Mouse (Mus musculus): ENCODE measurements at regions not wholly inside any gene's neighbourhood (a gene's known extent, or its start where the extent isn't known, plus 50 kb on each side); places are given as distances from the start of the nearest gene placed in this dataset.

DNA sequence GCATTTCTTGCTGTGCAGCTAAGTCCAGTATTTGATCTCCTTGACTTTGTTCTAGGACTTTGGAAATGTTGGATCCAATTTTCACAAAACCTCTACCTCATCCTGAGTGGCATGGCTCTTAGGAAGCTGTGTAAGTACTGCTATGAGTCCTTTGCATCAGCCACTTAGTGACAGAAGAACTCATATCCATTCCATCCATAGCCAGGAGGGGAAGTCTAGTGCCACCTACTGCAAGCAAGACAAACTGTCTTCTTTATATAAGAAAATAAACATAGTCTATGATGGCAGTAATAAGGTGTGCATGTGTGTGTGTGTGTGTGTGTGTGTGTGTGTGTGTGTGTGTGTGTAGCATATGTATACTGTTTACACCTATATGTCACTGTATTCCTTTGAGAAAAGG is 489.9 kb downstream of the Adra2a start:
- peak; percentile 29; the same call in 1 of the 2 replicates for TF ChIP-seq CTCF (IDR thresholded peaks at IDR 0.05; ENCODE audit: borderline replicate concordance, extremely low read depth, insufficient read depth, insufficient read length)
- TF ChIP-seq POLR2A (IDR thresholded peaks at IDR 0.05; ENCODE audit: borderline replicate concordance, extremely low read depth, insufficient read depth, insufficient read length, poor library complexity, severe bottlenecking): no peak

DNA sequence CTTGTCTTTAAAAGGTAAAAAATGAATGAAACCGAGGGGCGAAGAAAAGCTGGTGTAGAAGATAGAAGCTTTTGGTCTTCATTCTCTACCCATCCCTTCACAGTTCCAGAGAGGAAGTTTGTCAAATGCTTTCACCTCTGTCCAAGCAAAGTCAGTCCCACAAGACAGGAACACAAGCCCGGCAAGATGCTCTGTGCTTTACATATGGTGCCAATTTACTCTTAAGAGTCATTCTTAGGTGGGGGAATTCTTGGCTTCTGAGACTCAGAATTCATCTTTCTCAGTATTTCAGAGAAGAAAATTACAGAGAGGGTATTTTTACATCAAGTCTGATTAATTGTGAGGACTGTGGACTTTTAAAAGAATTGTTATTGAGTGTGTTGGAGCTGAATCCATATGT is 511.4 kb downstream of the Adra2a start:
- DNase-seq (ENCODE audit: low read depth): no peak
- no peak for TF ChIP-seq POLR2A (IDR thresholded peaks at IDR 0.05; ENCODE audit: borderline replicate concordance, extremely low read depth, insufficient read depth, insufficient read length, poor library complexity, severe bottlenecking)
- no peak for TF ChIP-seq CTCF (IDR thresholded peaks at IDR 0.05; ENCODE audit: borderline replicate concordance, extremely low read depth, insufficient read depth, insufficient read length)

More for the DNA sequence above, 489.9 kb downstream of the Adra2a start:
- DNase-seq (ENCODE audit: low read depth): peak; percentile 50

DNA sequence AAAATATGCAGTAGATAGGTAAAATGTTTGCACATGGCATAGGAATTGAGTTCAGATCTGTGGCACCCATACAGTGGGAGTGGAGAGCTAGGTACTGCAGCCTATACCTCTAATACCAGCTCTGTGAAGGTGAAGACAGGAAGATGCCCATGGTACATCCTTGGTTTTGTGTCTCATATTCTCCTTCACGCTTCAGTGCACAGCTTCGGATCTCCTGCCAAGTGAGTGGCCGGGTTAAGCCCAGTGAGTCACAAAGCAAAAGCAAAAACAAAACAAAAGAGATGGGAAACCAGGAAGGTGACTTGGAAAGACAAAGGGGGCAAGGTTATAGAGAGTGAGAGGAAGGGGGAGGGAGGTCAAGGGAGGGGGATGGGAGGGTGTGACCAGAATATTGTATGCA is 514.0 kb downstream of the Adra2a start:
- no peak for DNase-seq (ENCODE audit: low read depth)
- TF ChIP-seq CTCF (IDR thresholded peaks at IDR 0.05; ENCODE audit: borderline replicate concordance, extremely low read depth, insufficient read depth, insufficient read length) (no peak), POLR2A (IDR thresholded peaks at IDR 0.05; ENCODE audit: borderline replicate concordance, extremely low read depth, insufficient read depth, insufficient read length, poor library complexity, severe bottlenecking) (no peak)

DNA sequence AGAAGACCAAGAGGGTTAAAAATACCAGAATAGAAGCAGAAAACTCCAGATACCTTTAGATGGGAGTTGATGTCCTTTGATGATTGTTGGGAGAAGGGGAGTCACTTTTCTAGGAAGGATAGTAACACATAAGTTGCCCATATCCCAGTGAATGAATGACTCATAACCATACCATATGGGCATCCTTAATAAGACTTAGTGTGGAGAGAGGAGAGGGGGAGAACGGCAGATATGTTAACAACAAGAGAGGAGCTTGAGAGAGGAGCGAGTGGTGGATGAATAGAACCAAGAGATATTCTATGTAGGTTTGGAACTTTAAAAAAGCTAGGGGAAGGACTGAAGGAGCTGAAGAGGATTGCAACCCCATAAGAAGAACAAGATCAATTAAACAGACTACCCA is 539.6 kb downstream of the Adra2a start:
- TF ChIP-seq CTCF (IDR thresholded peaks at IDR 0.05; ENCODE audit: borderline replicate concordance, extremely low read depth, insufficient read depth, insufficient read length) (no peak), POLR2A (IDR thresholded peaks at IDR 0.05; ENCODE audit: borderline replicate concordance, extremely low read depth, insufficient read depth, insufficient read length, poor library complexity, severe bottlenecking) (no peak)
- DNase-seq (ENCODE audit: low read depth): no peak

DNA sequence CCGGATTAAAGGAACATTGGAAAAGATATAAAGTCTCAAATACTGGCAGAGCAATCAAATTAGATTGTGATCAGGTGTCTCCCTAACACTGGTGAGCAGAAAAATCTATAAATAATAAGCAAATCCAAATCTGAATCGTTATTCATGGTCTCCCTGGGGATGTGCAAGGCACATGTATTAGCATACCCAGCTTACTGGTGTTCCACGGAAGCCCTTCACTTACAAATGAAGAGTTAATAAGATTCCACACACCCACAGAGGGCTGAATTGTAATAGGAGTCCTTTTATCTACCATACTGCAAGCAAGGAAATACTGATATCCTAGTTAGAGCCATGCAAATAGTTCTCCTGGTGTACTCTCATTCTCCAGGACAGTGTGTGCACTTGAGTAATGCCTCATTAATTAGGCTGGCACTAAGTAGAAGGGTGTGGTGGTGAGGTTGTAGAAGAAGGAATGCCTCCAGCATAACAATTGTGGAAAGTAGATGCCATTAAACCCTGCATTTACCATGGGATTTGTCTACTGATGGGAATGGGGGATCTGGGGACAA is 540.8 kb downstream of the Adra2a start:
- TF ChIP-seq POLR2A (IDR thresholded peaks at IDR 0.05; ENCODE audit: borderline replicate concordance, extremely low read depth, insufficient read depth, insufficient read length, poor library complexity, severe bottlenecking): no peak
- no peak for TF ChIP-seq CTCF (IDR thresholded peaks at IDR 0.05; ENCODE audit: borderline replicate concordance, extremely low read depth, insufficient read depth, insufficient read length)
- DNase-seq (ENCODE audit: low read depth): peak; percentile 45

DNA sequence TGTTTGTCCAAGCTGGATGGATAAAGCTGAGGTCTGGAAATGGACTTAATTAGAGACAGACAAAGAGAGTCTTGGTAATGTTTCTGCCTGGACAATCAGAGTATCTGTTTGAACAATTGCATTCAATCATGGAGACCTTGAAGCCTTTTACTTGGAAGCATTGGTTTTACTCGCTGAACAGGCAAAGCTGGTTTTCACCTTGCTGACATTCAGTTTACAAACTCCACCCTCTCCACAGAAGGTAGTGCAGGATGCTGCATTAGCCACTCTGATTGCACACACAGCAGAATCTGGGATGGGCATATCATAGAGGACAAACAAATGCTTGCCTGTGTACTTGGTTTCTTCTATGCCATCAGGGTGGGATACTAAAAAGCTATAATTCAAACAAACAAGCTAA is 541.4 kb downstream of the Adra2a start:
- DNase-seq (ENCODE audit: low read depth): no peak
- TF ChIP-seq CTCF (IDR thresholded peaks at IDR 0.05; ENCODE audit: borderline replicate concordance, extremely low read depth, insufficient read depth, insufficient read length) (no peak), POLR2A (IDR thresholded peaks at IDR 0.05; ENCODE audit: borderline replicate concordance, extremely low read depth, insufficient read depth, insufficient read length, poor library complexity, severe bottlenecking) (no peak)

DNA sequence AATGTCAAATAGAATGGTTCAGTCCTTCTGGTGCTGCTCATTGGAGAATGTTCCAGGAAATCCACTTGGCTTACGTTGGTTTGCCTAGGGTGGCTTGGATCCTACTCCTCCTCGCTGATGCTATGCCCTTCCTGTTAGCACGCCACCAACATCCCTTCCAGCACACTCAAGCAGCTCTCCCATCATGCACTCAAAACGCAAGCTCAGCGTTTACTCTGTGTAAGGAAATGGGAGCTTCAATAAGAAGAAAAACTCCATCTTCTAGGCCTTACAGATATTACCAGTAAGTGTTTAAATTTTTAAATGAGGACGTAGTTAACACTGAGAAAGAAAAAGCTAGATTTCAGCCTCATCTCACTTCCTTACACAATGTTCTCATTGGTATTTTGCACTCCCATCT is 523.7 kb downstream of the Gpam start:
- no peak for DNase-seq (ENCODE audit: low read depth)
- TF ChIP-seq POLR2A (IDR thresholded peaks at IDR 0.05; ENCODE audit: borderline replicate concordance, extremely low read depth, insufficient read depth, insufficient read length, poor library complexity, severe bottlenecking) (no peak), CTCF (IDR thresholded peaks at IDR 0.05; ENCODE audit: borderline replicate concordance, extremely low read depth, insufficient read depth, insufficient read length) (no peak)

DNA sequence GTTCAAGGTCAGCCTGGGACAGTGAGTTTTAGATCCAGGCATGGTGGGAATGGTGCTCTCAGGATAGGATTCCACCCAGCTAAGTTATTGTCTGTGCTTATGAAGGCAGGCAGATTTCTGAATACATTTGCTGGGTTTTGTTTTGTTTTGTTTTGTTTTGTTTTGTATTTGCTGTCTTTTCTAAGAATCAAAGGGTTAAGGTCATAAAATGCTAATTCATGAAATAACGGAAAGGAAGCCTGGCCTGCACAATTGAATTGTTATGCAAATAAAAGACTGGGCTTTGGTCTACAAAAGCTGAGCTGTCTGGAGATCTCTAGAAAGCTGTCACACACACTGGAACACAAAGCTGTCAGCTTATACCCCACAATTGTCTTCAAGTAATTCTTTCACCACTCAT is 521.7 kb downstream of the Gpam start:
- no peak for TF ChIP-seq POLR2A (IDR thresholded peaks at IDR 0.05; ENCODE audit: borderline replicate concordance, extremely low read depth, insufficient read depth, insufficient read length, poor library complexity, severe bottlenecking)
- TF ChIP-seq CTCF (IDR thresholded peaks at IDR 0.05; ENCODE audit: borderline replicate concordance, extremely low read depth, insufficient read depth, insufficient read length): no peak
- peak; percentile 13 for DNase-seq (ENCODE audit: low read depth)

DNA sequence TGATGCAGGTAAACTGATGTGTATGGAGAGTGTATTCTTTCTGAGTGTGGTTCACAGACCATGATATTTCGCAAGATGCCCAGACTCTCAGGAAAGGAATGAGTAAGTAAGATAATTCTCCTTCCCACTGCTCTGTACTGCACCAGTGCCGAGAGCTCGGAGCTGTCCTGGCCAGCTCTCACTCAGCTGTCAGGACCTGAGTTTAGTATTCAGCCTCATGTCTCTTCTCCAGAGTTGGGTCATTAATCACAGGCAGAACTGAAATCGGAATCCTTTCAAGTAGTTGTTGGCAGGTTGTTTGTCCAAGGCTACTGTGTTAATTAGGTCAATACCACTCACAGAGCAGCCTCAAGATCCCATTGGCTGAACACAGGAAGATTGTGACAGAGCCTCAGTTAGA is 510.1 kb downstream of the Gpam start:
- TF ChIP-seq CTCF (IDR thresholded peaks at IDR 0.05; ENCODE audit: borderline replicate concordance, extremely low read depth, insufficient read depth, insufficient read length) (no peak), POLR2A (IDR thresholded peaks at IDR 0.05; ENCODE audit: borderline replicate concordance, extremely low read depth, insufficient read depth, insufficient read length, poor library complexity, severe bottlenecking) (no peak)
- DNase-seq (ENCODE audit: low read depth): peak; percentile 42
